Mouse (Mus musculus) layer of hippocampus, adult 8-10 months (tissue): ENCODE results near the gene Hsf2bp. TPM values are rescaled to one million over a fixed set of nuclear protein-coding genes. Genes with fewer than 3 reads are reported as not detected.
"Not testable (repeated sequence)": the region's sequence is repeated elsewhere in the genome, so short reads cannot be mapped to it uniquely, and the experiment has no call there.

Experiments used
- DNase-seq, 2 experiments: peaks; one replicate each; pipeline ENCODE4 v3.0.0; 2022; ENCODE audit warnings: low spot score in 2 of 2
- total RNA-seq, 4 experiments: library from RNA; stranded (reverse); gene quantifications; 2 replicates each; pipeline ENCODE4 v1.2.4; 2022

Gene Hsf2bp
- 1 to 10 TPM in 2 of 4 experiments, under 1 TPM in 2; 0.35 to 1.6 (median 1.2) TPM for total RNA-seq

DNA sequence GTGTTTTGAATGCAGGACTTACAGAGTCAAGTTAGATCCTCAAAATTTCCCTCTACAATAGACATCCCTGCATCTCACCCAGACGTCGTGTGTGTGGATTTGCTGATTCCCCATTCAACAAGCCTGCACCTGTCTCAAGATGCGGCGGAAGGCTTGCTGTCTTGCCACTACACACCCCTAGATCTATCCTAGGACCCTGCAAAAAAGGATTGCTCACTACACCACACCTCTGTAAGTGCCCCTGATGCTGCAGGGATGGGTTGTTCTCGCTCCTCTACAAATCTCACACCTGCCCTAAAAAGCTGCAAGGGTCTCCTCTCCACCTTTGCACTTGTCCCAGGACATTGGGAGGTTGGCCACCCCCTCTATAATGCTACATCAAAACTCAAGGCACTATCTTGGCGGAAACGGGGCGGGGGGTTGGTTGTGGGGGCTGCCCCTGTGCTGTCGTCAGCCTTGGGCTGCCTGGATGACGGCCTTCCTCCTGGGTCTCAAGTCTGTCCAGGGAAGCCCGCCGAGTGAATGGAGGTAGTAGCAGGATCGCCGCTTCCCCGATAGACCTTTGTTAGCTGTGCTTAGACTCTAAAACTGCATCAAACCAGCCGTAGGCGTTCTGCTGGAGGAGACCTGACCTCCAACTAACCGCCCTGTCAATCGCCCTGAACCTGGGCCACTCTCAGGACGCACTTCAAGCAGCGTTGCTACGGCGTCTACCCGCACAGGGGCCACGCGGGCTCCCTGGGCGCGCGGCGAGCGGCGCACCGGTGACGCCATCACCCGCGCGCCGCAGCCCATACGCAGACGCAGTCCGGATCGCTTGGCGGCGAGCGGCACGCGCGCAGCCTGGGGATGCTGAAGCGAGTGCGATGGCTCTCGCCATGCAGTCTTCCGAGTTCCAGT lies at the start of gene Hsf2bp, which contains the start of gene Rrp1b:
Hsf2bp (minus strand) TSS at position 741 of the 900 bp plus-strand sequence.
Rrp1b (plus strand) TSS at position 492 of the 900 bp plus-strand sequence.
- peak; percentile 30 to 61 for DNase-seq

DNA sequence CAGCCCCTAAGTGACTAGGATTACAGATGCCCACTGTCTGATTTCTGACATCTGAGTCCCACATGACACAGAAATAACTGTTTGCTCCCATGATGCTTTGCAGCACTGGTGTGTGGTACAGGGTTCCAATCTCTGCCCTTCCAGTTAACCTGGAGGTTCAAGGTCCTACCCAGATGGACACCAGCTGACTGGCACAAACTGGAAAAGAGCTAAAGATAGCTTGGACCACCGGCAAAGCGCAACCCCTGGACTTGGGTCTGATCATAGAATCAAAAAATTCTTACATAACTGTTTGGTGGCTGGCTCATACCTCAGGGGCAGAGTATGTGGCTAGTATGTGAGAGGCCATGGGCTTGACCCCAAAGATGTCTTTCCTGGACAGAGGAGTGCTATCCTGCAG lies 47.2 kb upstream of the Hsf2bp start:
- no peak for DNase-seq

DNA sequence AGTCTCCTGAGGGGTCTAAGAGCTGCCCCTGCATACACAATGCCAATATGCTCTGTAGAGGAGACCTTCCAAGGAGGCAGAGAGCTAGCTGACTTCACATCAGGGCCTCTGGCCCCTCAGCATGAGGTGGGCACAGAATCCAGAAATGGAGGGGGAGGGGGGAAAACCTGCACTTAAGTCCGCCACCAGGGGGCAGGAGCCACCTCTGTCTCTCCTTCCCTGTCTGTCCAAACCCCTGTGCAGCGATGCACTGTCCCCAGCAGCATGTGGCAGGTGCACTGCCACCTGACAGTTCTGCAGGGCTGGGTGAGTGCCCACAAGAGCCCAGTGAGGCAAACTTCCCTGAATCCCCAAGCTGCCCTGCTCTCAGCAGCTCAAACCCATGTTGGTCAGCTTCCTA lies 39.0 kb upstream of the Hsf2bp start:
- DNase-seq = peak in 1 of 2 experiments; percentile 34

DNA sequence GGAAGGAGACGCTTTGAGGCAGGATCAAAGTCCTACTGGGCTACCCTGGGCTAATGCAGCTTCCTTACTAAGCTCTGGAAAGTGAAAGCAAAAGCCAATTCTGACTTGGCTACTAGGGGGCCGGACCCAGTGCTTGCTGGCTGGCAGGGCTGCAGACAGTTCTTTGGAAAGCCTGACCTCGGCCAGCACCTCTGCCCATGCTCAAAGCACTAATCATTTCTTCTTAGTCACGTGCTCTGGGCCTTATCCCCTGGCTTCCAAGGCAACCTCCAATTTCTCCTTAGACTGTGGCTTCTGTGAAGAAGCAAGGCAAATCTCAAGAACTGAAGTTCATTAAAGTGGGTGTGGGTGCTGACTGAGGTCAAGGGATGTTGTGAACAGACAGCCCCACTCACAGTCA lies 38.5 kb upstream of the Hsf2bp start:
- no peak for DNase-seq

DNA sequence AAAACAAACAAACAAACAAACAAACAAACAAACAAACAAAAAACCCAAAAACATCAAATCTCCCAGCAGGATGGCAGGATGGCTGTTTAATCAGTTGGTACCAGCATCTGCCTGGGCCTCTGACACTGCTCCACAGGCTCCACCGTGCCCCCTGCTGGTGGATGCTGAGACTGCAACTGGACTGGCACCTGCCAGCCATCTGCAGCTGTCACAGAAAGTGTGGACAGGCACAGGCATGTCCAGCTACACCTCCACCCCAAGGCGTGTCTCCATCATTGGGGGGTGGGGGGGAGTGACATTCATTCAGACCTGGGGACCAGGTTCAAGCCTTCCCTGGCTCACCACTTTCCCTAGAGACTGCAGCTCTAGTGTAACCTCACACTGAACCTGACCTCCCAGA lies 37.2 kb upstream of the Hsf2bp start:
- DNase-seq = peak; percentile 51 to 82

DNA sequence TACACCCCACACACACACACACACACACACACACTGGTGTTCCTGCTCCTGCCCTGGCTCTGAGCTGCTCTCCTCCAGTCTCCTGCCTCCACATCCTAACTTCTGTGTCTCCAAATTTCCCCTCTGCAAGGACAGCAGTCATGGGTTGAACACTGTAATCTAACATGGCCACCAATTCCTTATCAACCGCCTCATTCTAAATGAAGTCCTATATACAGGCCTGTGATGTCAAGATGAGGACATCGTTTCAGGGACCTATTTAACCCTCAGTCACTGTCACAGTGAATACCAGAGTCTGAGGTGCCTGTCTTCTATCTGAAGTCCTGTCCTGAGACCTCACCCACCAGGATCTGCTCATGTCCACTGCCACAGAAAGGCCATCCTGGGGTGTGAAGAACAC lies 32.7 kb upstream of the Hsf2bp start:
- no peak for DNase-seq

DNA sequence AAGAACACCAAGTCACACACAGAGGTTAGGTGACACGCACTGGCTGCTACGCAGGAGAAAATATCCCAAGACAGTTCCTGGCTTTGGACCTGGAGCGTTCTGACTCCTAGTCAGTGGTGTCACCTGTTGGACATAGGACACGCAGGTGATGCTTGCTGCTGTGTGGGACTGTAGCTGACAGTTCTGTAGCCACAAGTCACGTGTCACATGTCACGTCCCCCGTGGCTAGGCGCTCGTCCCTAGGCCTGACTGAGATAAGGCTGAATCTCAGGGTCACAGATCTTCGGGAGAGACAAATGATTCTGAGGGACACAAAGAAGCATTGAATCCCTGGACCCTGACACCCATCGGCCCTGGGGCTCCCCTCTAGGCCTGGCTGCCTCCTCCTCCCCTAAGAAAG lies 32.2 kb upstream of the Hsf2bp start:
- no peak for DNase-seq

DNA sequence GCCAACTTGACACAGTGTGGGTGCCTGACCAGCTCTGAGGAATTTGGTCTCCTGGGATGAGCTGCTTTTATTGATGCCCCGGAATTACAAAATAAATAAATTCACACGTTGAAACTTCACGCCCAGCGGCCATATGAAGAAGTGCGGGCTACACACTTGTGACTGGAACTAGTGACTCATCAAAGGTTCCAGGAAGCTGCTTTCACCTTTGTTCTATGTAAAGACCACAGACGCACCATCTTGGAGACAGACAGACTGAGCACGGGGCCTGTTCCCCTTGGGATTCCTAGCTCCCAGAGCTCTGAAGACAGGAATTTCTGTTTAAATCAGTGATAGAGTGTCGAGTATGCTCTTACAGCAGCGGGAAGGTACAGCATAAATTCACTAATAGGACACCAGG lies 31.4 kb upstream of the Hsf2bp start:
- DNase-seq = no peak

DNA sequence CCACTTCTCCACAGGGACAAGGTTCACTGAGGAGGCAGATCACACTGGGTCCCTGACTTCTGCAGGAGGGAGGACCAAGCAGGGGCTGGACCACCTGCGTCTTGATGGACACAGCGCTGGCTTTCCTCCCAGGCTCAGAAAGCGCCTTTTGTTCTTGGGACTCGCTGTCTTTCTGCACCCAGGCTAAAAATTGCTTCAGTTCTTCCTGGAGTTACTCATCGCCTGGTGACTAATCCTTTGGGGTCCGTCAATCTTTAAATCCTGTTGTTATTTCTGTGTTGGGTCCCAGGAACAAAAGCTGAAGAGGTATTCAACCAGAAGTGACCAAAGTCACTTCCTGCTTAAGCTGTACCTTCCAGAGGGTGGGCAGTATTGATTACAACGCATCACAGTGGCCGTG lies 28.6 kb upstream of the Hsf2bp start:
- DNase-seq = not testable (repeated sequence)

DNA sequence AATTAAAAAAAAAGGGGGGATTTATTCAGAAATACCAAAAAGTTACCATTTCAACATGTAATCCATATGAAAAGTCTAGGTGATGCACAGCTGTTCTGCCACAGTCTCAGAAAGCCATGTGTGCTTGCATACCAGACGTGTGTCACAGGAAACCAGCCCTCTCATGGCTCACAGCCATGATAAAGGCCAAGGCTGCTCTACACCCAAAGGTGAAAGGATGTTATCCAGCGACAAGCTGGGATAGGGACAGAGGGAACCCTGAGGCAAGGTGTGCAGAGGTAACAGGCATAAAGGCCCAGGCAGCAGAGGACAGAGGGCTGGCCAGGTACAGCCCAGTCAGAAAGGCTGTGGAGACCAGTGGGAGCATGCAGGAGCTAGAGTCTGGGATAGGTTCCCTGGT lies 27.5 kb upstream of the Hsf2bp start:
- no peak for DNase-seq

DNA sequence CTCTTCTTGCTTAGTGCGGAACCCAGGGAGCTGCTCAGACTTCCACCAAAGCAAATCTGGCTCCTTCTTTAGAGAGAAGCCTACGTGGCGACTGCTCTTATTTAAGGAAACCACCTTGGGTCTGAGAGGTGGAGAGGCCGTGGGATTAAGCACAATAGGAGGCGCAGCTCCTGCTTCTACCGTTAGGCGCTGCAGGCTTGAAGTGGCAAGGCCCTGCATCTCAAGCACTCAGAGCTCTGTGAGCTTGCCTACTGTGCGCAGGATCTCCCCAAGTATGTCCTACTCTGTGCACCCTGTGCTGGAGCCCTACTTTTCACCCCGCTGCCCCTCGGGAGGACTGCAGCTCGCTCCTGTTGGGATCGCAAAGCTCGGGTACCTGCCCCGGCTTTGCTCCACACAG lies 25.1 kb upstream of the Hsf2bp start:
- DNase-seq = no peak

DNA sequence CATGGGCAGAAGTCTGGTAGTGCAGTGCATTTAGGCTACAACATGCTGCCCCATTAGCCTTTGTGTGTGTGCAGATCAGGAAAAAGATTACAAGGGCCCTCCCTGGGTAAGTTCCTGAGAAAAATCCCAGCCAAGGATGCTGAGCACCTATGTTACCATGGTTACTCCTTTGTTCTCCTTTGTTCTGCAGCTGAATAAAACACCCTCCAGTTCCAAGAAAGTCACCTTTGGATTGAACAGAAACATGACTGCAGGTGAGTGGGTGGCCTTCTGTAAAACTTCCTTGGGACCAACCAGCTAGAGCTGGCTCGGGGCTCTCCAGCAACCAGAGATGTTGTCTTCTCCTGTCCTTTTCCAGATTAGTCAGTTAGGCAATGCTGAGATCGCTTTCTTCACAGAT lies 22.9 kb upstream of the Hsf2bp start:
- no peak for DNase-seq

DNA sequence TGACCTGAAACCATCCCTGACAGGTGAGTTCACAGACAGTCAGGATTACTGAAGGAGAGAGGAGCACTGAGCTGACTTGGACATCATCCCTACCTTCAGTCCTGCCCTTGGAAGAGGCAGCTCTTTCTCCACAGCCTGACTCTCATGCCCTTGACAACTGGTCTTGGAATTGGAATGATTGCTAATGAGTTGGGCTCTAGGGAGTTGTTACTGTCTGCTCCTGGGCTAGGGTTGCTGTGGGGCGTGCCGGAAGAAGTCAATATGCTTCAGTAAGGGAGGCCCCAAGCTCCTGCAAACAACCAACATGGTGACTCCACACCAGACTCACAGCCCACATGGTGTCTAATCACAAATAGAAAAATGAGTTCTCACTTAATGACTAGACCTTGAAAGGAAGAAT lies 21.7 kb upstream of the Hsf2bp start:
- no peak for DNase-seq

DNA sequence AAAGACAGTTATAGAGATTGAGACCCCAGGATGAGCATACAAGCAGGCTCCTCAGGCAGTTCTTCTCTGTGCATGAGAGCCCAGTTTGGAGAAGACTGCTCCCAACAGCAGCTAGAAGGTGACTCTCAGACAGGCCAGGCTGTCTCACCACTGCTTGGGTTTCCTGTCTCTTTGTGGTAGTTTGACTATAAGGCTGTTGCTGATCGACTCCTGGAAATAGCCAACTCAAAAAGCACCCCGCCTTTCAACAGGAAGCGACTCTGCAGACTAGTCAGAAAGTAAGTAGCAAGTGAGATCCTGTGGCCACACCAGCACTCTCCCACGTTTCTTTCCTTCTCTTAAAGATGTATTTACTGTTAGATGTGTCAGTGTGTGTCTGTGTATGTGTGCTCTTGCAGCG lies 17.5 kb upstream of the Hsf2bp start:
- no peak for DNase-seq

DNA sequence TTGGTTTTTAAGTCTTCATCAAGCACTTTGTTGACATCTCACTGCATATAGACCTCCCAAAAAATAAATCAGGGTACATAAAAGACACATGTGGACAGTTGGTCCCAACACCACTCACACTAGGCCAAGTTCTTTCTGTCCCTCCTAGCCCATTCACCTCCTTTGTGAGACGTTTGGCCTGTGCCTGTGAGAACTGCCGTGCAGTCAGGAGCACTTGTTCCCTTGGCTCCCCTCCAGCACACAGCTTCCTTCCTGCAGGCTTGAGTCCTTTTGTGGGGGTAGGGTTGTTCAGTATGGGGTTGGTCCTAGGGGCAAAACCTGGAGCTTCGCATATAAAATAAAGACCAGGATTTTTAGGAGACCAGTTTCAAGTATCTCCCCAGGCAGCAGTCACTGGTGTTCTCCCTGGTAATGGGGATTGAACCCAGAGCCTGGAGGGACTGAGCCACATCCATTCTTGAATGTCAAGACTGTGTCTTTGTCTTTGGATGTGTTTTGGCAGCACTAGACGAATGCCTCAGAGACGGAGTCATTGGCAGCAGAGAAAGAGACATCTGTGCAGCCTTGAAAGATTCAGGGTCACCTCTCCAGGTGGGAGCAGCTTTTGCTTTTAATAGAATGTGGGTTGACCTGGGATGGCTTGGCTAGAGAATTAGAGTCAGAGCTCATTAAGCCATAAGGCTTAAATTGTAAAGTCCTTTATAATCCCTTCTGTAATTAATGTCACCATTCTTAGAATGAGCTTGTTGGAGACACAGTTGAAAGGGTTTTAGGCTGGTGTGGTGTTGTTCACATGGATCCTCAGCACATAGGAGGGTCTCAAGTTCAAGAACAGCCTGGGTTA lies 16.3 kb upstream of the Hsf2bp start:
- no peak for DNase-seq

DNA sequence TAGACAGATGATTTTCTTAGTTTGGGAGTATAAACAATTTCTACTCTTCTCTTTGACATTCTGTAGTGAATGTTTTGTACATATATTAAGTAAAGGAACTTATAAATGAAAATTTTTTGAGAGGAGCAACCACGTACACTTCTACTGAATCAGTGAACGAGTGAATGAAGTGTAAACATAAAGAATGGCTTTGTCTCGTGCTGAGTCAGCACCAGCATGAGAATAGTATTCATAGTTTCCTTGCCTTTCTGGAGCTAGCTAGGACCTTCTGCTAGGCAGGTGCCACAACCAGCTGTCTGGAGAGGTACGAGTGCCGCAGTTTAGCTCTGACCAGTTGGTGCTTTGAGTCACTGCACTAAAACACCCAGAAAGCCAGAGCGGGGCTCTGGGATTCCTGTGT lies 14.5 kb upstream of the Hsf2bp start:
- DNase-seq = no peak

DNA sequence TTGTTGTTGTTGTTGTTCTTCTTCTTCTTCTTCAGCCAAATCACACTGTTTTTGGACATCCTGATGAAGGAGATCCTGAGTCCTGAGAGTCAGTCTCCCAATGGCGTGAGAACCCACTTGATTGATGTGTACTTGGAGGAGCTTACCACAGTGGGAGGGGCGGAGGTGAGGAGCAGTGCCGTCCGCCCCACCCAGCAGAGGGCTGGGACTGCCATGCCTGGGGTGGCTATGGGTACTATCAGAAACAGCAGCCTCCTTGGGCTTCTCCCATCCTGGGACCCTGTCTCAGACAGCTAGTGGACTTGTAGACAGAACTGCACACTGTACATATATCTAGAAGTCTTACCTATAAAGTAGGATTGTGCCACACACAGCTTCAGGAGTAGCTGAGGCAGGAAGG lies 13.8 kb upstream of the Hsf2bp start:
- no peak for DNase-seq

DNA sequence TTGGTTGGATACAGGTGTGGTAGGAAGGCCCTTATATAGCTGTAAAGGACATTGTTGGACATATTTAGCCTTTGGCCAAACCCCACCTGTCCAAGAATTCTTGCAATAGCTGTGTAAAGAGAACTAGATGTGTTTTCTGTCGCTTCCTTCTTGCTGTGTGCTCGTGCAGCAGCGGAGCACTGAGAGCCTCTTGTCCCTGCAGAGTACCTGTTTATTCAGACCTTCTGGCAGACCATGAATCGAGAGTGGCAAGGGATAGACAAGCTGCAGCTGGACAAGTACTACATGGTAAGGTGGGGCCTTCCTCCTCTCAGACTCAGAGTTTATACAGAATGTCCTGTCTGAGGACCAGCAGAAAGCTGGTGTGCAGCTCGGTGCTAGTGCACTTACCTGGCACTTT lies 12.2 kb upstream of the Hsf2bp start:
- no peak for DNase-seq

DNA sequence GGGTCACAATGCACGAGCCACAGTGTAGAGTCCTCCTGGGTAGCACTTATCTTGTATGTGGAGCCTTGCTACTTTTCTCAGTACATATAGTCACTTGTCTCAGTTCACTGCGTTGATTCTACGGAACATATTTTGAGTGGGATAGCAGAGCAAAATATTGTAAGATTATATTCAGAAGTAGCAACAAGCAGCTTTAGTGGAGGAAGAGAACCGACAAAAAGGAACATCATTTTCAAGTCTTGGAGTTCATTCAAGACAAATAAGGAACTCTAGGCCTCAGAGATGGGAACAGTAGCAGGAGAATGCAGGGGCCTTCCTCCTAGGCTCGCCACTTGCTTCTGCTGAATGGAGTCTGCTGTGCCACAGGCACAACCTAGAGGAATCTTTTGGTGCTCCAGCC lies 10.4 kb upstream of the Hsf2bp start:
- no peak for DNase-seq

DNA sequence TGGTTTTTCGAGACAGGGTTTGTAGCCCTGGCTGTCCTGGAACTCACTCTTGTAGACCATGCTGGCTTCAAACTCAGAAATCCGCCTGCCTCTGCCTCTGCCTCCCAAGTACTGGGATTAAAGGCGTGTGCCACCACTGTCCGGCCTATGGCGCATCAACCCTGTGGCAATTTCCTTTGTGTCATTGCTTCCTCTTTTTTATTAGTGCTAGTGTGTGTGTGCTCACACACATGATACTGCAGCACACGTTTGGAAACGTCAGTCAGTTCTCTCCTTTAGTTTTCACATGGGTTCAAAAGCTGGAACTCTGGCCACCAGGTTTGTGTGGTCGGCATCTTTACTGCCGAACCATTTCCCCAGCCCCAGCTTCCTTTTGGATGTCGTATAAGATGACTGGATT lies 4.1 kb upstream of the Hsf2bp start:
- DNase-seq = no peak

DNA sequence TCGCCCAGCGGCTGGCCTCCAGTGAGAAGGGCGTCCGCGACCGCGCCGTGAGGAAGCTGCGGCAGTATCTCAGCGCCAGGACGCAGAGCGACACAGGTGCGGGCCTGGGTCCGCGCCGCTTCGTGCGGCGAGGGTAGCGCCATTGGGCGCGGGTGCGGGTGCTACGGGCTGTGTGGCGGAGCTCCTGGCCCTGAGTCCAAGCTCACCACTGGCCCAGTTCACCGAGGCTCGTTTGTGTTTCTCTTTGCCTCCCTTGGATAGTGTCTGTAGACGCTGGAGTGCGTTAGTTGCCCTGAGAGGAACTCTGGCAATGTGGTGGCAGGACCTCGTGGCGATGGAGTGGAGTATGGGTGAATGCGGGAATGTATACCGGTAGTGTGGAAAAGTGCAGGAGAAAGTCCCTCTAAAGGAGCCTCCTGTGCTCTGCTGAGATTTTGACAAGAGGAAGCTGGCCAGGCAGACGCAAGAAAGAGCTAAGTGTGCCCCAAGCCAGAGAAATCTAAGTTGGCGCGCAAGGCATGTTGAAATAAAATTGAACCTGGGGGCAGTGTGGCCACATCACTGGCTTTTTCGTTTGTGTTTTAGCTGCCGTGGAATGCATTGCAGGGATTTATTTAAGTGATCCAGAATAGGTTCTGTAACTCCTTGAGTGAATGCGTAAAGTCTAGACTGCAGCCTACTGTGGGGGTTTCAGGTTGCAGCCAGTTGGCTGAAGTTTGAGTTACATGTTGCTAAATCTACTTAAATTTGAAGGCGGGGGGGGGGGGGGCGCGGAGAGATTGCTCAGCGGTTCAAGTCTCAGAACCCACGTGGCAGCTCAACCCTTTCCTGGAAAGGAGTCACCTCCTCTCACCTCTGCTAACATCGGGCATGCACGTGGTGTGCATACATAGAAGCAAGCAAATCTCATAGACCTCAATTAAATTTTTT lies 625 bp upstream of the Hsf2bp start:
- no peak for DNase-seq
